Mouse (Mus musculus) lung, embryonic 14.5 days (tissue): ENCODE measurements around the gene Evi5l. TPM values are rescaled to one million over a fixed set of nuclear protein-coding genes. Genes with fewer than 3 reads are reported as not detected.

Experiments
- ATAC-seq: fragments of 200-750 bp; cut with Nextera tagmentation; 2 replicates; pipeline ENCODE4 v1.8.0; 2017; ENCODE audit warnings: mild to moderate bottlenecking, moderate TSS enrichment, moderate library complexity; ENCODE audit not compliant: insufficient read depth
- DNase-seq: peaks from one replicate; pipeline ENCODE4 v3.0.0-alpha.2; 2015
- H3K27ac ChIP-seq: fragments of 300-500 bp; sonication (generic); 2 replicates; pipeline ENCODE4 v1.5.1; 2014; ENCODE audit warnings: low read depth, mild to moderate bottlenecking, moderate library complexity
- H3K27me3 ChIP-seq: fragments of 300-500 bp; sonication (generic); 2 replicates; pipeline ENCODE4 v1.6.1; 2014; ENCODE audit warnings: low read length, control low read depth; ENCODE audit not compliant: insufficient read depth
- H3K36me3 ChIP-seq: fragments of 300-500 bp; sonication (generic); 2 replicates; pipeline ENCODE4 v1.6.1; 2014; ENCODE audit warnings: control low read depth; ENCODE audit not compliant: insufficient read depth
- H3K4me1 ChIP-seq: fragments of 300-500 bp; sonication (generic); 2 replicates; pipeline ENCODE4 v1.6.1; 2014; ENCODE audit warnings: antibody characterized with exemption, control low read depth; ENCODE audit not compliant: insufficient read depth
- H3K4me2 ChIP-seq: fragments of 300-500 bp; sonication (generic); 2 replicates; pipeline ENCODE4 v1.6.1; 2014; ENCODE audit warnings: mild to moderate bottlenecking
- H3K4me3 ChIP-seq: fragments of 300-500 bp; sonication (generic); 2 replicates; pipeline ENCODE4 v1.5.1; 2014; ENCODE audit warnings: low read depth, low read length
- H3K9ac ChIP-seq: fragments of 300-500 bp; sonication (generic); 2 replicates; pipeline ENCODE4 v1.6.1; 2014
- H3K9me3 ChIP-seq: fragments of 300-500 bp; sonication (generic); 2 replicates; pipeline ENCODE4 v1.6.1; 2016; ENCODE audit warnings: low read depth, low read length, control low read depth
- CTCF ChIP-seq: IDR thresholded peaks from 2 replicates; pipeline ENCODE4 v1.5.1; 2016; ENCODE audit warnings: antibody characterized with exemption, low read depth
- WGBS: fragments of 180-500 bp; shearing (Covaris S2); extraction: QIAGEN DNeasy Blood & Tissue Kit; methylation state at CpG from one replicate; pipeline ENCODE4 v1.1.7; 2014; 5-methylcytosine and 5-hydroxymethylcytosine counted together
- polyA plus RNA-seq: library from polyadenylated mRNA; unstranded; fragments of >200 nt; fragmentation: Nextera tagmentation; extraction: Ambion mirVana; gene quantifications from 2 replicates; pipeline ENCODE4 v1.2.1, GENCODE M21; 2014

Gene Evi5l
- polyA plus RNA-seq, 1 experiment from 2014 or later = 26.8 TPM

DNA sequence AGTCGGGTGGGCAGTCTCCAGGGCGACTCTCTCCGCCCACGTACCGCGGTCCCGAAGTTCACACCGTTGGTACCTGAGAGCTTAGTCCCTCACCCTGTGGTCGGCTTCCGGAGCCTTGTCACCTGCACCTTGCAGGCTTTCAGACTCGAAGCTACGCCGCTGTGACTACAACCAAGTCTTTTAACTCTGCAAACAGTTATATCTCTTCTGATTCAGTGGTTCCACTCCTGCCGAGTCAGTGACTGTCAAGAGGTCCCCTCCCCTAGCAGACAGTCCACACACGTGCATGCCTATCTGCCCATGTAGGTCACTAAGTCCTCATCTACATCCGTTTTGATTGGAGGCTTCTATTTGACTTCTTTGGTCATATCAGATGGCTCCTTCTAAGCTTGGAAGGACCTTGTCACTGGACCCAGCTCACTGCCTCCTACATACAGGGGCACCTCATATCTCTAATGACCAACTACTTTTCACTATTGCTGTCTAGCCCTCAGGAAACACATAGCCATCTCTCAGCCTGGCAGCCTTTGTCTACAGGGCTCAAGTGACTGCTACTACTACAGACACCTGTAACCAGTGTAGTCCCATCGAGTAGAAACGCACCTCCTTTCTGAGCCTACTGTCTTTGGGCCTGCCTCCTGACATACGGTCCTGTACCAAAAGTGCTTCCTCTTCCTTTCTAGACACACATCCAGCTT, 73.0 kb downstream of the Evi5l start:
- Histone ChIP-seq H3K36me3 (peaks cover 33% of the 10 kb centered on the region), H3K9me3 (no peaks in the 10 kb centered on the region), H3K4me2 (peak overlapping the region; percentile 88), H3K4me3 (peak overlapping the region; percentile 76), H3K27ac (peak overlapping the region; percentile 95), H3K4me1 (peaks cover 9% of the 10 kb centered on the region), H3K9ac (peak overlapping the region; percentile 81), H3K27me3 (no peaks in the 10 kb centered on the region)
- ATAC-seq (no peak; the same call in 1 of the 2 replicates), DNase-seq (no peak)
- WGBS = 11% methylated on average over 19 of the region's 19 CpGs
- no peak for TF ChIP-seq CTCF

DNA sequence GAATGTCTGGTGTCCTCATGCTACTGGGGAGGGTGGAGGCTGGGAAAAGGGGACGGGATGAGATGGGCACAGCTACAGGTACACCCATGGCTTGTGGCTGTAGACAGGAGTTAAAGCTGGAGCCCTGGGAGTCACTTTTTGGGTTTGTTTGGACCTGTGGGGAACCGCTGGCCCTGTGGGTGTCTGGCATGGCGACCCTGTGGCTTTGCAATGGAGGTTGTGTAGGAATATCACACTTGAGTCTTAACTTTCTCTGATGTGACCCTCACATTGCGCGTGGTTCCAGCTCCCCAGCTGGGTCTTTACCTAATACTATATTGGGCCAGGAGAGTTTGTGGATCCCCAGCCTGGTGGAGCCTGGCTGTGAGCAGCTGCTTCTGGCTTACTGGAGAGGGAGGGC, 78.7 kb downstream of the Evi5l start:
- Histone ChIP-seq H3K27me3 (no peaks in the 10 kb centered on the region), H3K4me1 (peaks cover 2% of the 10 kb centered on the region; the same call in 1 of the 2 replicates), H3K9ac (no peak overlapping the region), H3K36me3 (peaks cover 76% of the 10 kb centered on the region), H3K4me3 (no peak overlapping the region), H3K4me2 (no peak overlapping the region), H3K9me3 (no peaks in the 10 kb centered on the region), H3K27ac (no peak overlapping the region)
- no peak for TF ChIP-seq CTCF
- 98% methylated on average over 5 of the region's 5 CpGs for WGBS
- ATAC-seq = no peak
- no peak for DNase-seq

DNA sequence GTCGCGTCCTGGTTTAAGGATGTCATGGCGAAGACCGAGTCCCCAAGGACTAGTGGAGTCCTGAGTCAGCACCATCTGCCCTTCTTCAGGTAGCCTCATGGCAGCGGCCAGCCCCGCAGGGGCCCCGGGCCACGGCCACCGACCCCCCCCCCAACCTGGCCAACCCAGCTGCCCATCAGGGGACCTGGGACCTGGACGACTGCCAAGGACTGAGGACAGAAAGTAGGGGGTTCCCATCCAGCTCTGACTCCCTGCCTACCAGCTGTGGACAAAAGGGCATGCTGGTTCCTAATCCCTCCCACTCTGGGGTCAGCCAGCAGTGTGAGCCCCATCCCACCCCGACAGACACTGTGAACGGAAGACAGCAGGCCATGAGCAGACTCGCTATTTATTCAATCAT, 79.4 kb downstream of the Evi5l start:
- H3K4me2 ChIP-seq = no peak overlapping the region
- 88% methylated on average over 13 of the region's 13 CpGs for WGBS

GRCm38 (mm10) chr8:4247241-4247640, 80.9 kb downstream of the Evi5l start:
- H3K27me3 ChIP-seq = no peaks in the 10 kb centered on the region
- no peak overlapping the region for H3K4me3 ChIP-seq
- no peak overlapping the region for H3K27ac ChIP-seq
- WGBS = 88% methylated on average over 8 of the region's 8 CpGs
- no peak overlapping the region for H3K9ac ChIP-seq
- H3K4me2 ChIP-seq = no peak overlapping the region
- ATAC-seq (no peak), DNase-seq (no peak)
- H3K4me1 ChIP-seq = no peaks in the 10 kb centered on the region
- TF ChIP-seq CTCF = no peak
- H3K36me3 ChIP-seq = peaks cover 65% of the 10 kb centered on the region
- H3K9me3 ChIP-seq = no peaks in the 10 kb centered on the region

More for the DNA sequence above, 79.4 kb downstream of the Evi5l start:
- no peaks in the 10 kb centered on the region for H3K9me3 ChIP-seq
- TF ChIP-seq CTCF = no peak
- no peak overlapping the region for H3K27ac ChIP-seq
- ATAC-seq (no peak), DNase-seq (no peak)
- H3K4me1 ChIP-seq = no peaks in the 10 kb centered on the region
- H3K9ac ChIP-seq = no peak overlapping the region
- peaks cover 76% of the 10 kb centered on the region for H3K36me3 ChIP-seq
- H3K27me3 ChIP-seq = no peaks in the 10 kb centered on the region
- no peak overlapping the region for H3K4me3 ChIP-seq

- H3K9me3 ChIP-seq = no peaks in the 10 kb centered on the region
- H3K27ac ChIP-seq = peak within 1 kb of the TSS; percentile 0; the same call in 1 of the 2 replicates
- no peak for TF ChIP-seq CTCF
- H3K4me2 ChIP-seq = no peak within 1 kb of the TSS
- peaks cover 57% of the 10 kb centered on the region for H3K36me3 ChIP-seq
- no peak within 1 kb of the TSS for H3K9ac ChIP-seq
- 0 out of 2 replicates have a peak, but pooled peaks cover 3% of the 10 kb centered on the region for H3K4me1 ChIP-seq
- no peaks in the 10 kb centered on the region for H3K27me3 ChIP-seq
- 66% methylated on average over 15 of the region's 15 CpGs for WGBS
- no peak within 1 kb of the TSS for H3K4me3 ChIP-seq
- no peak for ATAC-seq
- DNase-seq = no peak
Measured at GRCm38 (mm10) chr8:4247951-4248540, 81.7 kb downstream of the Evi5l start, which contains the start of gene Tgfbr3l. TSS of gene Tgfbr3l (plus strand) at chr8:4248214.

DNA sequence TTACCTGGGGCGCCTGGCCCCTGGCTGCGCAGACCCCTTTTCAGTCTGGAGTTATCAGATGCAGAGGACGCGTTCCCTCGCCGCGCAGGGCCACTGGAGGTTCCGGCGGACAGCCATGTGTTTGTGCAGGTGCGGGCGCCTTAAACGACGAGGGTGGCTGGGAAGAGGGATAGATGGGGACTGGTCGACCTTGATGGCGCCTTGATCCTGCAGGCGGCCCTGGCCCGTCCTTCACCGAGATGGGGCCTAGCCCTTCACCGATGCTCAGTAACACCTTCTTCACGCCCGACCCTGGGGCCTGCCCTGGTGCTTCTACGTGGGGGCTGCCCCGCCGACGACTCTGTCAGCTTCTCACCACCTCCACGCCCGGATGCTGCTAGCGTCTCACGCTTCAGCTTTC, 82.8 kb downstream of the Evi5l start:
- no peak overlapping the region for H3K4me3 ChIP-seq

DNA sequence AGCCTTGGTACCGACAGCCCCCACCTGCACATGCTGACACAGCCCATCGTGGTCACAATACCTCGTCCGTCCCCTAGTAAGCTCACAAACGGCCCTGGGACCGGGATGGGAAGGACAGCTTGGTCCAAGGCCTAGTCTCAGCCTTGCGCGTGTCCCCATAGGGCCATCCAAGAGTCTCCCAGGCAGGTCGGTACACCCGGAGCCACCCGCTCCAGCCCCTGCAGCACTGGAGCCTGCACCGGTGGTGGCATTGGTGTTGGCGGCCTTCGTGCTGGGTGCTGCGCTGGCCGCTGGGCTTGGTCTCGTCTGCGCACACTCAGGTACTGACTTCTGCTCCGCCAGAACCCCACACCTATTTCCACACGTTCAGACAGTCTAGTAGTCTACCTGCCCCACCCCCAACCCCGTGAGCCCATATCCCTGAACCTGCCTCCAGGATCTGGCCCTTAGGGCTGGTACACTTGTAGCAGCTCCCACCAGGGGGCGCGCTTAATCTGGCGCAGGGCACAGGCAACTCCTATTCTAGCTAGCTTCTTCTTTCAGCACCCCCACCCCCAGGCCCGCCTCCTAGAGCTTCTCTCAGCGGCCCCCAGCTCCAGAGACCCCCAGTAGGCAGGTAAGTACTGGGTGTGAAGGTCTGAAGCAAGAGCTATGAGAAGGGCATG, 84.1 kb downstream of the Evi5l start:
- peak; percentile 88 for TF ChIP-seq CTCF
- Histone ChIP-seq H3K4me3 (no peak overlapping the region), H3K4me2 (no peak overlapping the region), H3K36me3 (peaks cover 44% of the 10 kb centered on the region), H3K4me1 (0 out of 2 replicates have a peak, but pooled peaks cover 3% of the 10 kb centered on the region), H3K9me3 (no peaks in the 10 kb centered on the region), H3K27ac (no peak overlapping the region), H3K9ac (no peak overlapping the region), H3K27me3 (no peaks in the 10 kb centered on the region)
- peak; percentile 90 for DNase-seq
- 39% methylated on average over 26 of the region's 26 CpGs for WGBS
- ATAC-seq = peak; percentile 14; the same call in 1 of the 2 replicates

More for the DNA sequence above, 82.8 kb downstream of the Evi5l start:
- WGBS = 14% methylated on average over 29 of the region's 29 CpGs
- H3K9ac ChIP-seq = no peak overlapping the region
- H3K4me1 ChIP-seq = 0 out of 2 replicates have a peak, but pooled peaks cover 3% of the 10 kb centered on the region
- H3K9me3 ChIP-seq = no peaks in the 10 kb centered on the region
- H3K36me3 ChIP-seq = peaks cover 45% of the 10 kb centered on the region
- no peak for TF ChIP-seq CTCF
- no peaks in the 10 kb centered on the region for H3K27me3 ChIP-seq
- DNase-seq = peak; percentile 62
- H3K4me2 ChIP-seq = no peak overlapping the region
- no peak for ATAC-seq
- peak overlapping the region; percentile 0; the same call in 1 of the 2 replicates for H3K27ac ChIP-seq
